Mouse (Mus musculus): ENCODE measurements around the gene Krtap4-9.
"Not testable (repeated sequence)": the region's sequence is repeated elsewhere in the genome, so short reads cannot be mapped to it uniquely, and the experiment has no call there.

DNA sequence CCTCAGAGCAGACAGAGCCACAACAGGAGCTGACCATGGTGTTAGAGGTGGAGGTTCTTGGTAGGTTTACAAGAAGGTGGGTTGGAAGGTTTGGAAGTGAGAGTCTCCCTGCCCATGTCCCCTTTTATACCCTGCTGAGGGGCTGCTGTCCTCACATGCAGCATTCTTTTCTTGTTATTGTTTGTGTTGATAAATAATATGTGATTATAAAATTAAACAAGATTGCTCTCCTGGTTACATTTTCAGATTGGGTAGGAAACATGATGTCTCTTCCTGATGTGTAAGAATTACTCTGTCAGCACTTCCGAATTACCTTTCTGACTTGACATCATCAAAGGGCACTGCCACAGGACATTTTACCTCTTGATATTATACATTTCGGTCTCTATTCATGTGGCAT, 30.6 kb downstream of the Krtap4-9 start, which contains the start of gene Gm11564:
- TF ChIP-seq CTCF (IDR thresholded peaks at IDR 0.05; ENCODE audit: borderline replicate concordance, insufficient read depth, low read depth, low read length); POLR2A (IDR thresholded peaks at IDR 0.05; ENCODE audit: borderline replicate concordance, insufficient read depth, low read length): not testable (repeated sequence)
